Mouse (Mus musculus) stomach, postnatal 0 days (tissue): ENCODE measurements at regions not wholly inside any gene's neighbourhood (a gene's known extent, or its start where the extent isn't known, plus 50 kb on each side); places are given as distances from the start of the nearest gene placed in this dataset.

Experiments used
- ATAC-seq: fragments of 200-750 bp; cut with Nextera tagmentation; 2 replicates; pipeline ENCODE4 v1.8.0; 2017; ENCODE audit not compliant: low FRiP score, low TSS enrichment
- DNase-seq: peaks from one replicate; pipeline ENCODE4 v3.0.0-alpha.2; 2016; ENCODE audit warnings: low spot score
- H3K27ac ChIP-seq: fragments of 300-500 bp; sonication (generic); replicated peaks from 2 replicates; pipeline ENCODE4 v1.5.1; 2014; ENCODE audit warnings: mild to moderate bottlenecking, control low read depth
- H3K27me3 ChIP-seq: fragments of 300-500 bp; sonication (generic); 2 replicates; pipeline ENCODE4 v1.6.1; 2014; ENCODE audit warnings: low read length; ENCODE audit not compliant: control insufficient read depth, insufficient read depth
- H3K36me3 ChIP-seq: fragments of 300-500 bp; sonication (generic); 2 replicates; pipeline ENCODE4 v1.6.1; 2014; ENCODE audit warnings: low read length, mixed read lengths; ENCODE audit not compliant: control insufficient read depth, insufficient read depth
- H3K4me1 ChIP-seq: fragments of 300-500 bp; sonication (generic); replicated peaks from 2 replicates; pipeline ENCODE4 v1.6.1; 2014; ENCODE audit warnings: antibody characterized with exemption; ENCODE audit not compliant: control insufficient read depth, insufficient read depth
- H3K4me2 ChIP-seq: fragments of 300-500 bp; sonication (generic); replicated peaks from 2 replicates; pipeline ENCODE4 v1.6.1; 2014; ENCODE audit warnings: low read depth, mild to moderate bottlenecking, control low read depth, moderate library complexity
- H3K4me3 ChIP-seq: fragments of 300-500 bp; sonication (generic); 2 replicates; pipeline ENCODE4 v1.5.1; 2014; ENCODE audit warnings: low read depth, low read length, control low read depth
- H3K9ac ChIP-seq: fragments of 300-500 bp; sonication (generic); 2 replicates; pipeline ENCODE4 v1.6.1; 2014; ENCODE audit warnings: mild to moderate bottlenecking, low read length, control low read depth, mixed read lengths
- H3K9me3 ChIP-seq: fragments of 300-500 bp; sonication (generic); 2 replicates; pipeline ENCODE4 v1.6.1; 2016; ENCODE audit warnings: low read length; ENCODE audit not compliant: control insufficient read depth
- CTCF ChIP-seq: IDR thresholded peaks from 2 replicates; pipeline ENCODE4 v1.5.1; 2016; ENCODE audit warnings: antibody characterized with exemption, low read depth, mild to moderate bottlenecking, moderate library complexity
- EP300 ChIP-seq: optimal IDR thresholded peaks from 2 replicates; pipeline ENCODE3; 2016; ENCODE audit warnings: antibody characterized with exemption
- WGBS: fragments of 180-500 bp; shearing (Covaris S2); extraction: QIAGEN DNeasy Blood & Tissue Kit; methylation state at CpG from one replicate; pipeline ENCODE4 v1.1.7; 2014; 5-methylcytosine and 5-hydroxymethylcytosine counted together

DNA sequence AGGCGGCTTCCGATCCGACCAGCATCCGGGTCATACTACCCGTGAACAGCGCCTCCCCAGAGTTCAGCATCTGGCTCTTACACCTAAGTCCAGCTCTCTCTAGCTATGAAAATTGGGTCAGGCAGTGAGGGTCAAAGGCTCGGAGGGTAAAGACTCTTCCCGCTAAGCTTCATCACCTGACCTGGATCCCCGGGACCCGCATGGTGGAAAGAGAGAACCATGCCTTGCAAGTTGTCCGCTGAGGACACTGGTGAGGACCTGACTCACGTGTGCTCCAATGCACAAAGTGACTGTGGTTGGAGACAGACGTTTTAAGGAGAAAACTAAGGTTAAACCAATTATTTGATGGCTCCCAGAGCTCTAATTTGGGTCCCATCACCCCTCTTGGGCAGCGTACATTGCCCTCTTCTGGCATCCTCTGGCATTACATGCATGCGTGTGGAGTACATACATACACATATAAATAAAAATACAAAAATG is 74.6 kb upstream of the Sall4 start:
- Histone ChIP-seq H3K4me3 (no peak overlapping the region), H3K4me2 (no peak overlapping the region), H3K27ac (no peak overlapping the region), H3K4me1 (peaks cover 5% of the 10 kb centered on the region; the same call in 1 of the 2 replicates), H3K9me3 (no peaks in the 10 kb centered on the region), H3K9ac (no peak overlapping the region), H3K27me3 (no peaks in the 10 kb centered on the region), H3K36me3 (no peaks in the 10 kb centered on the region)
- WGBS: 15% methylated on average over 15 of the region's 15 CpGs
- no peak for TF ChIP-seq EP300
- peak; percentile 58 for TF ChIP-seq CTCF
- DNase-seq: no peak
- no peak for ATAC-seq

- Histone ChIP-seq H3K4me1 (peaks cover 5% of the 10 kb centered on the region; the same call in 1 of the 2 replicates), H3K27ac (no peak overlapping the region), H3K9me3 (no peaks in the 10 kb centered on the region), H3K4me2 (0 out of 2 replicates have a peak overlapping the region, but pooled peaks have one; percentile 1), H3K36me3 (no peaks in the 10 kb centered on the region), H3K27me3 (no peaks in the 10 kb centered on the region), H3K4me3 (no peak overlapping the region), H3K9ac (no peak overlapping the region)
- DNase-seq: no peak
- ATAC-seq: no peak
- TF ChIP-seq EP300 (no peak), CTCF (no peak)
- WGBS: 2% methylated on average over 11 of the region's 11 CpGs
These were observed 73.9 kb upstream of the Sall4 start for GRCm38 (mm10) chr2:168841713-168842045.

DNA sequence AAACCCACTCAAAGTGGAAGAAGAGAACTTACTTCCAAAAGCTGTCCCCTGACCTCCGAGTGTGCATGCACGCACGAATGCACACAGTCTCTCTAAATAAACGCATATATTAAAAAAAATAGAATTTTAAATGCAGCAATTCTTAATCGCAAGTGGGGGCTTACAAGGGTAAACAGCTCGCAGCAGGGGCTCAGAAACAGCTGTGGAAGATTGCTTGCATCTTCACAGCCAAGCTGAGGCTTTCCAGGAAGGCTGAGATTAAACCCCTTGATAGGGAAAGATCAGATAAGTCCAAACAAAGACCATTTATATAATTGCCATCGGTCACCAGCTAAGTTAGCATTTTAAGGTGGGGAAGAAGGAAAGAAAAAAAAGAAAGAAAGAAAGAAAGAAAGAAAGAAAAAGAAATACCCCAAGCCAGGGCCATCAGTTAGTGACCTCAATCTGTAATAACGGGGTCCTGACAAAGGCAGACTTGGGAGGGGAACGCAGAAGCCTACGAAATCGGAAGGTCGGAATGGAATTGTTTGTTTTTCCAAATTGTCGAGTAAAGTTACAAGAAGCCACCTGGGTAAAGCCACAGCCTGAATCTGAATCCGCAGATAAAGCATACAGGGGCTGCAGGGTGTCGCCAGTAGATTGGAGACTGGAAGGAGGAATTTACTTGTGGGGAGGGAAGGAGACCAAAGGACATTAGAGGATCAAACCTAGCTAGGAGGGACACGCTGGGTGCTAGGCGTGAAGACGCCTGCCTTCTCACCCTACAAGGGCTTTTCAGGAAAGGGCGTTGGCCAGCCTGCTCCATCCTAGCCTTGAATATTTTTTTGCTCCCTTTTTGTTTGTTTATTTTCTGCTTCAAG is 73.3 kb upstream of the Sall4 start:
- Histone ChIP-seq H3K27ac (no peak overlapping the region), H3K9me3 (no peaks in the 10 kb centered on the region), H3K4me1 (peaks cover 5% of the 10 kb centered on the region; the same call in 1 of the 2 replicates), H3K4me3 (no peak overlapping the region), H3K36me3 (no peaks in the 10 kb centered on the region), H3K4me2 (0 out of 2 replicates have a peak overlapping the region, but pooled peaks have one; percentile 1), H3K9ac (no peak overlapping the region), H3K27me3 (no peaks in the 10 kb centered on the region)
- ATAC-seq (no peak), DNase-seq (no peak)
- TF ChIP-seq CTCF (no peak), EP300 (no peak)
- WGBS: 15% methylated on average over 19 of the region's 19 CpGs

DNA sequence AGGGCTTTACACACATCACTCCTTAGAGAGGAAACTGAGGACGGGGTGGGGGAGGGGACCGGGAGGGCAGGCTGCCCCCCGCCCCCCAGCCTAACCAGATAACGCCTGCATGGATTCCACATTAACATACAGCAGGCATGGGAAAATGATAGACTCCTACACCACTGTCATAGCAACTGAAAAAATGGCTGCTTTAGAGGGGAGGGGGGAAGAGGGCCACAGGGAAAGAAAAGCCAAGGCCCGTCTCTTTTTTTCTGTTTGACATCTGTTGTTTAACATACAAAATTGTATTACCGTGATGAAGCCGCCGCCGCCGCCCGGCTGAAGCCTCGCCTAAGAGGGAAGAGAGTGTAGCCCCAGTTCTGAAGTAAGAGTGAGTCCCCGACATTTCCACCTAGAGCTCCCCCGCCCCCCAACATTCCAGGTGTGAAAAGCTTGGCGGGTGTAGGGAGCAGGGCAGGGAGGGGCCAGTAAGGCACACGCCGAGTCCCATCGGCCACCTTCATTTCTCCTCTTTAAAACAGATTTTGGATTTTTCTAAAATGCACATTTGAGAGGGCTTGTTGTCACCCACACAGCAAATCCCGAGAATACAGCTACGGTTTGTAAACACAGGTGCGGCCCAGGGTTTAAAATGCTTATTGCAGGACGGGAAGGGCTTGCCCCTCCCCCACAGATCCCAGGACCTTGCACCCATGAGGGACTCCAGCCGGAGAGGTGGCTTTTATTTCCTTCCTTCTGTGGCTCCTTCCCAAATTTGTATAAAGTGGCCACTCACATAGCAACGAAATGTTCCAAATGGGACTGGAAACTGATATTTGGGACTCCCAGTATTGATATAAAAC is 72.3 kb upstream of the Sall4 start:
- no peak overlapping the region for H3K9ac ChIP-seq
- no peak overlapping the region for H3K4me3 ChIP-seq
- TF ChIP-seq CTCF (no peak), EP300 (no peak)
- H3K4me1 ChIP-seq: peaks cover 5% of the 10 kb centered on the region; the same call in 1 of the 2 replicates
- ATAC-seq (no peak), DNase-seq (no peak)
- 4% methylated on average over 24 of the region's 24 CpGs for WGBS
- no peak overlapping the region for H3K27ac ChIP-seq
- H3K36me3 ChIP-seq: no peaks in the 10 kb centered on the region
- H3K4me2 ChIP-seq: peak overlapping the region; percentile 34; the same call in 1 of the 2 replicates
- H3K9me3 ChIP-seq: no peaks in the 10 kb centered on the region
- H3K27me3 ChIP-seq: no peaks in the 10 kb centered on the region

- no peaks in the 10 kb centered on the region for H3K36me3 ChIP-seq
- peaks cover 5% of the 10 kb centered on the region; the same call in 1 of the 2 replicates for H3K4me1 ChIP-seq
- H3K9ac ChIP-seq: no peak overlapping the region
- H3K9me3 ChIP-seq: no peaks in the 10 kb centered on the region
- 43% methylated on average over 6 of the region's 6 CpGs for WGBS
- DNase-seq (no peak), ATAC-seq (no peak)
- no peak overlapping the region for H3K4me2 ChIP-seq
- no peaks in the 10 kb centered on the region for H3K27me3 ChIP-seq
- no peak overlapping the region for H3K27ac ChIP-seq
- H3K4me3 ChIP-seq: no peak overlapping the region
- TF ChIP-seq EP300 (no peak), CTCF (no peak)
These were observed 71.5 kb upstream of the Sall4 start for GRCm38 (mm10) chr2:168839221-168839620.
